Mouse (Mus musculus): ENCODE measurements around the gene Acin1.

DNA sequence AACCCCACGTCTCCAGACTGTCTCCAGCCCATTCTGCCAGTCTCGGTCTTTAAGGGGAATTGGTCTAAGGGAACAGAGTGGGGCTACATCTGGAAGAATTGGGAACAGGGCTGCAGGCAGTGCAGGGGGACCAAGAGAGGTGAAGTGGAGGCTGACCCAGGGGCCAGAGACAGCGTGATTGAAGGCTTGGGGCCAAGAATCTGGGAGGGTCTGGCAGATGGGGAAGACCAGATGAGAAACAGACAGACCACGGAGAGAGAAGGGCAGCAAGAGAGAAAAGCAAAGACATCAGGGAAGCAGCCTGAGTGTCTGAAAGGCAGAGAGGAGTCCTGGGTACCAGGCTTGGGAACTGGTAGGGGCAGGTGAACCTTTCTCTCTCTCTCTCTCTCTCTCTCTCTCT, 46.6 kb downstream of the Acin1 start:
- TF ChIP-seq CTCF (IDR thresholded peaks at IDR 0.05; ENCODE audit: insufficient read depth, low read length) (no peak), POLR2A (IDR thresholded peaks at IDR 0.05; ENCODE audit: borderline replicate concordance, extremely low read depth, low read depth, low read length) (no peak)
